Mouse (Mus musculus) ES-Bruce4 (cell line): Measurements from ENCODE around the gene Coa5. TPM values are rescaled to one million over a fixed set of nuclear protein-coding genes. Genes with fewer than 3 reads are reported as not detected.

Experiments used
- H3K27ac ChIP-seq: 2 replicates; pipeline ENCODE4 v1.5.1; 2012; ENCODE audit warnings: low read length, inconsistent platforms; ENCODE audit not compliant: insufficient read depth
- H3K27me3 ChIP-seq: 2 replicates; pipeline ENCODE4 v1.6.1; 2012; ENCODE audit warnings: mild to moderate bottlenecking, low read length, inconsistent platforms; ENCODE audit not compliant: control insufficient read depth, poor library complexity, insufficient read depth, severe bottlenecking
- H3K36me3 ChIP-seq: 2 replicates; pipeline ENCODE4 v1.6.1; 2012; ENCODE audit warnings: inconsistent platforms, mild to moderate bottlenecking, low read length, moderate library complexity; ENCODE audit not compliant: control insufficient read depth, poor library complexity, insufficient read depth, severe bottlenecking
- H3K4me1 ChIP-seq: one replicate; pipeline ENCODE4 v1.8.1; 2011; ENCODE audit warnings: low read length; ENCODE audit not compliant: control insufficient read depth, insufficient read depth
- H3K4me3 ChIP-seq: 2 replicates; pipeline ENCODE4 v1.5.1; 2011; ENCODE audit warnings: low read depth, mild to moderate bottlenecking, low read length
- H3K9ac ChIP-seq: 2 replicates; pipeline ENCODE4 v1.6.1; 2012; ENCODE audit warnings: low read depth, mild to moderate bottlenecking, inconsistent platforms; ENCODE audit not compliant: poor library complexity, severe bottlenecking
- H3K9me3 ChIP-seq: replicated peaks from 2 replicates; pipeline ENCODE4 v1.6.1; 2012; ENCODE audit warnings: mild to moderate bottlenecking, low read length, inconsistent platforms; ENCODE audit not compliant: control insufficient read depth, poor library complexity, insufficient read depth, severe bottlenecking
- CTCF ChIP-seq: IDR thresholded peaks from one replicate; pipeline ENCODE4 v1.8.1; 2011; ENCODE audit warnings: low read depth, low read length
- EP300 ChIP-seq: IDR thresholded peaks from 2 replicates; pipeline ENCODE4 v1.6.1; 2011; ENCODE audit warnings: low read depth, low read length; ENCODE audit not compliant: insufficient read depth
- POLR2A ChIP-seq: IDR thresholded peaks from one replicate; pipeline ENCODE4 v1.8.1; 2011; ENCODE audit warnings: low read length; ENCODE audit not compliant: insufficient read depth
- polyA plus RNA-seq: library from polyadenylated mRNA; stranded (reverse); fragments of >200 nt; gene quantifications from 2 replicates; pipeline ENCODE4 v1.2.4, GENCODE M21; 2011; ENCODE audit warnings: low read depth; ENCODE audit not compliant: missing spikeins, insufficient read depth, insufficient read length

The Coa5 gene
- polyA plus RNA-seq, 1 experiment = 55.4 TPM

- H3K9ac ChIP-seq = no peak overlapping the region
- H3K4me3 ChIP-seq = no peak overlapping the region
- H3K9me3 ChIP-seq = peaks cover 6% of the 10 kb centered on the region
- no peak overlapping the region for H3K27ac ChIP-seq
- no peaks in the 10 kb centered on the region for H3K4me1 ChIP-seq
- H3K36me3 ChIP-seq = peaks cover 15% of the 10 kb centered on the region; the same call in 1 of the 2 replicates
- no peaks in the 10 kb centered on the region for H3K27me3 ChIP-seq
- peak; percentile 91 for TF ChIP-seq CTCF
- no peak for TF ChIP-seq EP300
Measured at GRCm38 (mm10) chr1:37419420-37419819, 10.5 kb downstream of the Coa5 start.

GRCm38 (mm10) chr1:37415394-37415793 lies 14.5 kb downstream of the Coa5 start:
- peaks cover 13% of the 10 kb centered on the region; the same call in 1 of the 2 replicates for H3K36me3 ChIP-seq
- H3K9me3 ChIP-seq = no peaks in the 10 kb centered on the region
- H3K27me3 ChIP-seq = no peaks in the 10 kb centered on the region
- H3K27ac ChIP-seq = no peak overlapping the region
- TF ChIP-seq POLR2A = no peak
- no peak overlapping the region for H3K4me3 ChIP-seq
- no peaks in the 10 kb centered on the region for H3K4me1 ChIP-seq
- no peak overlapping the region for H3K9ac ChIP-seq

DNA sequence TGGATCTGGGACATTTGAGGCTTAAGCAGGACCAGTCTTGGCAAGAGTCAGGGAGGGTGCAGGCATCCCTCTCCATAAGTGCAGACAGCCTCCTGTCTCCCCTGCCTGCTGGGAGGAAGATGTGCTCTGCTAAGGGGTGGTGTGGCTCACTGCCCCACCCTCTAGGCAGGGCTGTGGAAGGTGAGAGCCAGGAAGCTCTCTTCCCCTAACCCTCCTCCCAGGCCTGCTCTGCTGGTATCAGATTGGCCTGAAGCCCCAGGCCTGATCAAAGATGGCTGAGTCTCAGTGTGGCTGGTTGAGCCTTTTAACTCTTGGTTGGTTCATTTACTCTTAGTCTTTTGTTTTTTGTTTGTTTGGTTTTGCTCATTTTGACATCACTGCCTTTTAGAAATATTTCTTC lies 20.3 kb downstream of the Coa5 start:
- Histone ChIP-seq H3K4me1 (no peaks in the 10 kb centered on the region), H3K4me3 (no peak overlapping the region), H3K9me3 (no peaks in the 10 kb centered on the region), H3K36me3 (no peaks in the 10 kb centered on the region), H3K27ac (no peak overlapping the region), H3K27me3 (no peaks in the 10 kb centered on the region), H3K9ac (no peak overlapping the region)
- TF ChIP-seq POLR2A (no peak), EP300 (no peak), CTCF (no peak)

DNA sequence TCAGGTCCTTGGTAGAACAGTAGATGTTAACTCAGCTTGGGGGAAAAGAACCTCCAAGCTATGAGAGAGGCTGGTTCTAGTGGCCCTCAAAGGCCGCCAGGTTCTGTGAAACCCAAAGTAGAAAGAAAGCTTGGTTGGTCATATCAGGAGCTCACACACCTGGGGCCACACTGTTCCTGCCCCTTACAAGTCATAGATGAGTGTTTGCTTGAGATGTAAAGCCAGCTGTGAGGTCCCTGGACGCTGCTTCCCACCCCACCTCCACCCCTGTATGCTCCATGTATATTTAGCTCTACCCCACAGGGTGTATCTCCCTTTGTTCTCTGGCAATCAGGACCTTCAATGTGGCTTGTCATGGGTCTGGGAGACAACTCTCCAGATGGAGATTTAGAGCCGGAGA lies 21.2 kb downstream of the Coa5 start:
- H3K9ac ChIP-seq = no peak overlapping the region
- H3K27me3 ChIP-seq = no peaks in the 10 kb centered on the region
- no peaks in the 10 kb centered on the region for H3K9me3 ChIP-seq
- no peaks in the 10 kb centered on the region for H3K4me1 ChIP-seq
- no peaks in the 10 kb centered on the region for H3K36me3 ChIP-seq
- TF ChIP-seq POLR2A (no peak), EP300 (no peak), CTCF (no peak)
- H3K27ac ChIP-seq = no peak overlapping the region
- no peak overlapping the region for H3K4me3 ChIP-seq

DNA sequence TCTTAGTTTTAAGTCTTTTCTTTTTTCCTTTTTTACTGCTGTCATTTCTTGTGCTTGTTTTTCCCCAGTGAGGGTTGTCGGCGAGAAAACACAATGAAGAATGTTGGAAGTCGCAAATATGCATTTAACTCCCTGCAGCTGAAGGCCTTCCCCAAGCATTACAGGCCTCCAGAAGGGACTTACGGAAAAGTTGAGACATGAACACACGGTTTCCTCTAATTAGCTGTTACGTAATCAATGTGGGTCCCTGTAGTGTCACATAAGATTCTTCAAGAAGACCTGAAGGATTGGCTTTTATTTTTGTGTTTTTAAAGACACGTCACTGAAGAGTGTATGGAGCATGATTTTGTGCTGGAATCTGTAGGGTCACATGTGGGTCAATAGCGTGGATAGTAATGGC lies 21.8 kb downstream of the Coa5 start:
- H3K4me3 ChIP-seq = no peak overlapping the region
- no peaks in the 10 kb centered on the region for H3K27me3 ChIP-seq
- H3K36me3 ChIP-seq = no peaks in the 10 kb centered on the region
- TF ChIP-seq CTCF (no peak), POLR2A (no peak)
- no peak overlapping the region for H3K9ac ChIP-seq
- H3K4me1 ChIP-seq = no peaks in the 10 kb centered on the region
- no peaks in the 10 kb centered on the region for H3K9me3 ChIP-seq
- H3K27ac ChIP-seq = no peak overlapping the region

DNA sequence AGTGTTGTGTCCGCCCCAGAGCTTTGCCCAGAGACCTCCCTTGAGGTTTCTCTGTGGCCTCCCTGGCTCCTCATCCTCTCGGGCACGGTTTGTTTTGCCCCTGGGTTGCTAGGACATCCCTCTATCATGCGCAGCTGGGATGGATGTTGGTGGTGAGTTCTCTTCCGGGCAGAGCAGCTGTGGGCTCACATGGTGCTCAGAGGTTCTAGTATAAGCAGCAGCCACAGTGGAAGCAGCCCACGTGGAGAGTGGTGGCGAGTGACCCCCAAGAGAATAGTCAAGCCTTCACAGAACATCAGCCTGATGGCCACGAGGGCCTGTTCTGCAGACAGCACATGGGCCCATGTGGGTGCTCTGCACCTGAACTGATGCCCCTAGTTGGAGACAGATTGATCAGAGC lies 22.7 kb downstream of the Coa5 start:
- no peak overlapping the region for H3K4me3 ChIP-seq
- no peaks in the 10 kb centered on the region for H3K9me3 ChIP-seq
- no peak overlapping the region for H3K9ac ChIP-seq
- no peaks in the 10 kb centered on the region for H3K36me3 ChIP-seq
- H3K27me3 ChIP-seq = no peaks in the 10 kb centered on the region
- TF ChIP-seq POLR2A (no peak), EP300 (no peak), CTCF (no peak)
- no peaks in the 10 kb centered on the region for H3K4me1 ChIP-seq
- H3K27ac ChIP-seq = no peak overlapping the region
